ENCODE assay signal across 23 mouse cellular contexts in genomic region chr9:30902152-30902551, GRCm38 (mm10). TPM values are rescaled to one million over a fixed set of nuclear protein-coding genes. Genes with fewer than 3 reads are reported as not detected.
DNase-seq lines count a peak whose midpoint lies in the region; ATAC-seq and TF ChIP-seq lines count a peak whose summit lies in the region.
"Had no signal": no experiment of that assay in that cellular context is flagged by ENCODE, and none has a peak within 500 bp of the region (broad histone marks: within the 10 kb centered on the region; RNA-seq: fewer than 3 reads in every experiment).

No protein-coding gene starts in this region.

- no peak overlapping the region for H3K4me3 ChIP-seq in kidney, embryonic 14.5 days (ENCODE audit: low read length)
- H3K4me3 ChIP-seq in midbrain, embryonic 11.5 days (ENCODE audit: low read depth, low read length): no peak overlapping the region
- H3K4me3 ChIP-seq in midbrain, postnatal 0 days (ENCODE audit: low read depth, low read length): no peak overlapping the region
- H3K4me3 ChIP-seq: embryonic facial prominence, embryonic 10.5 days; embryonic facial prominence, embryonic 12.5 days; forebrain, embryonic 13.5 days; forebrain, embryonic 15.5 days had no signal

- no peak overlapping the region for H3K27ac ChIP-seq in kidney, embryonic 14.5 days (ENCODE audit: low read depth, low read length)
- H3K27ac ChIP-seq in midbrain, embryonic 11.5 days (ENCODE audit: low read depth, low read length): no peak overlapping the region
- H3K27ac ChIP-seq in midbrain, postnatal 0 days (ENCODE audit: low read depth, low read length): no peak overlapping the region
- H3K27ac ChIP-seq: embryonic facial prominence, embryonic 10.5 days; embryonic facial prominence, embryonic 12.5 days; forebrain, embryonic 13.5 days; forebrain, embryonic 15.5 days had no signal

- H3K9ac ChIP-seq in kidney, embryonic 14.5 days (ENCODE audit: low read depth, low read length): no peak overlapping the region
- no peak overlapping the region for H3K9ac ChIP-seq in midbrain, embryonic 11.5 days (ENCODE audit: low read length)
- no peak overlapping the region for H3K9ac ChIP-seq in midbrain, postnatal 0 days (replicated peaks; ENCODE audit: low read length, poor library complexity, severe bottlenecking)
- H3K9ac ChIP-seq: embryonic facial prominence, embryonic 12.5 days; forebrain, embryonic 13.5 days; forebrain, embryonic 15.5 days had no signal

- intact Hi-C loops in heart, postnatal 10 days (cut with DNase I): no loop called here

- no peak overlapping the region for H3K4me2 ChIP-seq in kidney, embryonic 14.5 days (replicated peaks; ENCODE audit: low read depth, low read length)
- H3K4me2 ChIP-seq in midbrain, embryonic 11.5 days: no peak overlapping the region
- no peak overlapping the region for H3K4me2 ChIP-seq in midbrain, postnatal 0 days (ENCODE audit: low read depth, low read length, poor library complexity, severe bottlenecking)
- H3K4me2 ChIP-seq: embryonic facial prominence, embryonic 12.5 days; forebrain, embryonic 13.5 days; forebrain, embryonic 15.5 days had no signal

- WGBS in kidney, embryonic 14.5 days: 93% methylated on average over 19 of the region's 19 CpGs
- WGBS in midbrain, embryonic 11.5 days: 94% methylated on average over 19 of the region's 19 CpGs
- 96% methylated on average over 19 of the region's 19 CpGs for WGBS in midbrain, postnatal 0 days

- H3K27me3 ChIP-seq in kidney, embryonic 14.5 days (ENCODE audit: control insufficient read depth, insufficient read depth, low read length): no peaks in the 10 kb centered on the region
- H3K27me3 ChIP-seq in midbrain, embryonic 11.5 days (ENCODE audit: control insufficient read depth, insufficient read depth, low read length): no peaks in the 10 kb centered on the region
- H3K27me3 ChIP-seq in midbrain, postnatal 0 days (ENCODE audit: insufficient read depth, low read length): no peaks in the 10 kb centered on the region
- H3K27me3 ChIP-seq: embryonic facial prominence, embryonic 12.5 days; forebrain, embryonic 13.5 days; forebrain, embryonic 15.5 days; Patski had no signal

- no peaks in the 10 kb centered on the region for H3K4me1 ChIP-seq in kidney, embryonic 14.5 days (ENCODE audit: control insufficient read depth, insufficient read depth, low read length)
- H3K4me1 ChIP-seq in midbrain, embryonic 11.5 days (ENCODE audit: control insufficient read depth, insufficient read depth, low read length): no peaks in the 10 kb centered on the region
- H3K4me1 ChIP-seq in midbrain, postnatal 0 days (ENCODE audit: insufficient read depth, low read length): no peaks in the 10 kb centered on the region
- H3K4me1 ChIP-seq: embryonic facial prominence, embryonic 10.5 days; embryonic facial prominence, embryonic 12.5 days; forebrain, embryonic 13.5 days; forebrain, embryonic 15.5 days had no signal

- 0 out of 2 replicates have a peak, but pooled peaks cover 3% of the 10 kb centered on the region for H3K36me3 ChIP-seq in kidney, embryonic 14.5 days (ENCODE audit: control insufficient read depth, insufficient read depth, low read length)
- H3K36me3 ChIP-seq in midbrain, embryonic 11.5 days (ENCODE audit: control insufficient read depth, insufficient read depth, low read length): no peaks in the 10 kb centered on the region
- H3K36me3 ChIP-seq in midbrain, postnatal 0 days (ENCODE audit: insufficient read depth, low read length): peaks cover 25% of the 10 kb centered on the region
- H3K36me3 ChIP-seq: forebrain, embryonic 15.5 days; G1E had no signal

- ATAC-seq in kidney, embryonic 14.5 days (ENCODE audit: low FRiP score, low TSS enrichment): no peak
- ATAC-seq in midbrain, embryonic 11.5 days (ENCODE audit: low FRiP score): no peak
- no peak for ATAC-seq in midbrain, postnatal 0 days (ENCODE audit: low FRiP score)
- ATAC-seq: activated CD4-positive, CD25-positive, alpha-beta regulatory T cell, adult 4 months; forebrain, embryonic 13.5 days; forebrain, embryonic 15.5 days; Patski had no signal

- TF ChIP-seq CTCF in midbrain, postnatal 0 days (IDR thresholded peaks at IDR 0.05): no peak

- peak; percentile 89 for DNase-seq in heart, adult 11 months
- no peak for DNase-seq in heart, postnatal 10 days
- DNase-seq in kidney, adult 9 months: peak; percentile 54
- peak; percentile 17 for DNase-seq in midbrain, embryonic 11.5 days (ENCODE audit: low spot score, missing footprints)
- no peak for DNase-seq in midbrain, postnatal 0 days (ENCODE audit: low spot score)
- no peak for DNase-seq in layer of hippocampus, adult 8-10 months (ENCODE audit: low spot score in 2 of 2)
- DNase-seq: adrenal gland, adult 8-10 months; adrenal gland, postnatal 14 days; adrenal gland, postnatal 36 days; B cell, adult 2 months; cerebellum, adult 11-12 months; cerebellum, adult 2 months; cerebellum, adult 9-10 months; cerebellum, postnatal 10 days; cerebellum, postnatal 25 days had no signal

- H3K9me3 ChIP-seq in kidney, embryonic 14.5 days (ENCODE audit: control insufficient read depth, low read length): no peaks in the 10 kb centered on the region
- H3K9me3 ChIP-seq in midbrain, embryonic 11.5 days (ENCODE audit: control insufficient read depth, low read length): no peaks in the 10 kb centered on the region
- no peaks in the 10 kb centered on the region for H3K9me3 ChIP-seq in midbrain, postnatal 0 days (ENCODE audit: low read length)
- H3K9me3 ChIP-seq: embryonic facial prominence, embryonic 10.5 days; embryonic facial prominence, embryonic 12.5 days; forebrain, embryonic 13.5 days; forebrain, embryonic 15.5 days; G1E had no signal

RNA-seq across cellular contexts. Expression of gene Adamts15, which starts 20.1 kb away (rescaled TPM):
- 10 to 100 TPM; 13.1 to 16.4 TPM for total RNA-seq in heart, postnatal 10 days (2021)
- 1.9 and 5.8 TPM in 2 replicates for polyA plus RNA-seq in kidney, embryonic 14.5 days (2014; fragmentation: Nextera tagmentation; extraction: Ambion mirVana)
- 2.8 and 3.2 TPM in 2 replicates for polyA plus RNA-seq in midbrain, embryonic 11.5 days (2014; fragmentation: Nextera tagmentation; extraction: Ambion mirVana)
- total RNA-seq in midbrain, postnatal 0 days (2014; rRNA removed): 18.3 and 19.3 TPM in 2 replicates
- polyA plus RNA-seq in midbrain, postnatal 0 days (2015; fragmentation: Nextera tagmentation; extraction: Ambion mirVana): 4.7 and 5.9 TPM in 2 replicates
- total RNA-seq in layer of hippocampus, adult 8-10 months (2022): 1 to 10 TPM; 4.1 to 4.5 (median 4.2) TPM
- polyA plus RNA-seq: G1E had no signal

RNA-seq across cellular contexts. Expression of gene Adamts8, which starts 40.2 kb away (rescaled TPM):
- total RNA-seq in heart, postnatal 10 days (2021): 10 to 100 TPM in 1 of 2 experiments, 1 to 10 TPM in 1; 8.1 to 16.1 TPM
- polyA plus RNA-seq in kidney, embryonic 14.5 days (2014; fragmentation: Nextera tagmentation; extraction: Ambion mirVana): 0.35 and 0.40 TPM in 2 replicates
- polyA plus RNA-seq in midbrain, embryonic 11.5 days (2014; fragmentation: Nextera tagmentation; extraction: Ambion mirVana): 0.33 and 0.57 TPM in 2 replicates
- 2.9 and 3.0 TPM in 2 replicates for total RNA-seq in midbrain, postnatal 0 days (2014; rRNA removed)
- 1.2 and 1.9 TPM in 2 replicates for polyA plus RNA-seq in midbrain, postnatal 0 days (2015; fragmentation: Nextera tagmentation; extraction: Ambion mirVana)
- 1 to 10 TPM; 3.3 to 5.4 (median 4.7) TPM for total RNA-seq in layer of hippocampus, adult 8-10 months (2022)
- total RNA-seq: G1E had no signal
- polyA plus RNA-seq: G1E, Patski had no signal

Comparison
In these comparisons a context has a peak if more than half of its experiments do, and no peak if none do; other contexts are left out.
1. DNase-seq: peak in heart, adult 11 months (single experiment), kidney, adult 9 months (single experiment) and midbrain, embryonic 11.5 days (single experiment); none in heart, postnatal 10 days (0 of 2), midbrain, postnatal 0 days (single experiment) and layer of hippocampus, adult 8-10 months (0 of 2).